Mouse (Mus musculus) T-helper 2 cell (primary cell): Measurements from ENCODE around the gene Gm21954.

ENCODE experiments used
- in situ Hi-C: fragments of 300-600 bp; cut with MboI, MseI; formaldehyde crosslinking; loops from one replicate; pipeline ENCODE4 v1.15.1; 2025; ENCODE audit warnings: high pct_unique_total_duplicates

Gene Gm21954

GRCm38 (mm10) chr3:55464226-55464625 is 7.8 kb downstream of the Gm21954 start:
- in situ Hi-C loops, result loop anchor here (5.0 kb wide), 1 partner anchor 42 kb away; no protein-coding TSS in a partner anchor

DNA sequence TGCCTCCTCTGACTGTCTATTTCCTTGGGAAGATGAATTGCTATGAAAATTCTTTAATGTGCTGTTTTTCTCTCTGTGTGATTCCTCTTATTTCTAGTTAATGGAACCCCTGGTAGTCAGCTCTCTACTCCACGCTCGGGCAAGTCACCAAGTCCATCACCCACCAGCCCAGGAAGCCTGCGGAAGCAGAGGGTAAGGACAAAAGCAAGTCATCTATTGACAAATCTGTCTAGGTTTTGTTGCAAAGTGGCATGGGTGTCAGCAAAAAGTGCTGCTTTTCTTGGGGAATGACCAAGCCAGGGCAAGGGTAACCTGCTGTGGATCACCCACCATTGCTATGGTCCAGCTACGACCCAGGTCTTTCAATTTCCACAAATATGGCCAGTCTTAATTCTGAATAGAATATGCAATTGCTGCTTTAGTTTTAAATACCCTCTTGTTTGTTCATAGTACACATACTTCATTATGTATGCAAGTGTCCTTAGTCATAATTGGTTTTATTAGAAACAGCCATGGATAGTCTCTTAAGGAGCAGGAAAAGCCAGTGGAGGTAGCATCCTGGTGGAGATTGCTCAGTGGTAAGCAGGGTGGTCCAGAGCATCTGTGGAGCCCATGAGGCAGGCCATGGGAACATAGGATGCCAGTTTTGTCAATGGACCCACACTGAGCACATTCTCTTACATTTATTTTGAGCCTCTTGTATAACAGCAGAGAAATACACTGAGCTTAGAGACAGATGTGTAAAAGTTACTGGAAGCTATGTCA is 8.9 kb downstream of the Gm21954 start:
- in situ Hi-C loops, result loop anchor here (5.0 kb wide), 1 partner anchor 41 kb away; no protein-coding TSS in a partner anchor

DNA sequence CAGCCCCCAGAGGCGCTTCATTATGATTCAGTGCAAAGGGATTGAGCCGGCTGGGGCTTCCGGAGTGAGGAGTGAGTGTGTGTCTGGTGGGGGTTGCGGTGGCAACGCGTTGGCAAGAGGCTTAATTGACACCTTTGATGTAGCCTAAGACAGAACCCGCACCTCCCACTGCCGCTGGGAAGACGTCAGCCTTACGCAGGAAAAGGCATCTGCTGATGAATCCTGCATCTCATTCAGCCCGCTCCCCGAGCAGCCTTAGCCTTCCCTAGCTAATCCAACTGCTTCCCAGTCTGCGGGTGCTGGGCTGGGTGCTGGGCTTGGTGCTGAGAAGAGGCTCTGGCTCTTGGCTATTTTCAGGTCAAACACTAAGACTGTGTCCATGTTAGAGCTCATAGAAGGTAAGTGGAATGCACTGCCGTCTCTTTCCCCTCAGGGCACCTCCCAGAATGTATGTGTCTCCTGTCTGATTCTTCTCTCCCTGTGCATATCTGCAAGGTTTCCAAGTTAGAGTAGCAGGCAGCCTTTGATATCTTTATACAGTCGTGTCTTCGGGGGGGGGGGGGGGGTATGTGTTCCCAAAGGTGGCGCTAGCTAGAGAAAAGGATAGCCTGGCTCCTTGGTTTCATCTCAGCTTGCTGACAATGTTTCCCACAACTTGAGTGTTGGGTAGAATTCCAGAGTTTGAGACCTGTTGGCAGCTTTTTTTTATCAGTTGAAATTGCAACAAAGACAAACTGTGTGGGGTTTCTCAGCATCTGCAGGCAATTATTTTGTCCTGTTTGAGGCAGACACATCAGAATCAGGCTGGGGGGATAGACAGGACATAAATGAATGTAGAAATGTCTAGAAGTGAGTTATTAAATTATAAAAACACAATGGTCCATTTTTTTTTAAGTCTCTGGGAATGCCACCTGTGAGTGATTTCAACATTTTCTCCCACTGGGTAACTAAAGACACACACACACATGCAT is 10.0 kb downstream of the Gm21954 start:
- in situ Hi-C loops, result loop anchor here (5.0 kb wide), 1 partner anchor 40 kb away; no protein-coding TSS in a partner anchor

- in situ Hi-C loops, result loop anchor here (5.0 kb wide), 1 partner anchor 39 kb away; no protein-coding TSS in a partner anchor
These were observed 10.9 kb downstream of the Gm21954 start for GRCm38 (mm10) chr3:55461092-55461491.

GRCm38 (mm10) chr3:55452464-55452863 is 19.5 kb downstream of the Gm21954 start:
- in situ Hi-C loops, result no loop called here

GRCm38 (mm10) chr3:55451877-55452276 is 20.1 kb downstream of the Gm21954 start:
- in situ Hi-C loops, result no loop called here

DNA sequence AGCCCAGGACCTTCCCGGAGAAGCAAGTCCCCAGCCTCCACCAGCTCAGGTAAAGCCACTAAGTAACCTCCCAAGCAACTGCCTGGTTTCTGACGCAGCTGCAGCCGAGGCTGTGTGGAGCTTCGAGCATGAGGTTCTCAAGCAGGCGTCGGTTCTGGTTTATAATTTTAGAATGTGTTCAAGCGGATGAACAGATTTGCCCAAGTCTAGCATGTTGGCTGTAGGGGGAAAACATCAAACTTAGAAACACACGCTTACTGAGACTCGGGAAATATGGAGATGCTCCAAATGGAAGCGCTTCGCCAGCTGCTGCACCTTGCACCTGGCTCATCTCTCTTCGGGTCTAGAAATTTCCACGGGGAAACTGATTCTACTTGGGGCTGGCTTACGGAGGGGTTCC is 21.0 kb downstream of the Gm21954 start:
- in situ Hi-C loops, result no loop called here

GRCm38 (mm10) chr3:55449148-55449547 is 22.9 kb downstream of the Gm21954 start:
- in situ Hi-C loops, result no loop called here

DNA sequence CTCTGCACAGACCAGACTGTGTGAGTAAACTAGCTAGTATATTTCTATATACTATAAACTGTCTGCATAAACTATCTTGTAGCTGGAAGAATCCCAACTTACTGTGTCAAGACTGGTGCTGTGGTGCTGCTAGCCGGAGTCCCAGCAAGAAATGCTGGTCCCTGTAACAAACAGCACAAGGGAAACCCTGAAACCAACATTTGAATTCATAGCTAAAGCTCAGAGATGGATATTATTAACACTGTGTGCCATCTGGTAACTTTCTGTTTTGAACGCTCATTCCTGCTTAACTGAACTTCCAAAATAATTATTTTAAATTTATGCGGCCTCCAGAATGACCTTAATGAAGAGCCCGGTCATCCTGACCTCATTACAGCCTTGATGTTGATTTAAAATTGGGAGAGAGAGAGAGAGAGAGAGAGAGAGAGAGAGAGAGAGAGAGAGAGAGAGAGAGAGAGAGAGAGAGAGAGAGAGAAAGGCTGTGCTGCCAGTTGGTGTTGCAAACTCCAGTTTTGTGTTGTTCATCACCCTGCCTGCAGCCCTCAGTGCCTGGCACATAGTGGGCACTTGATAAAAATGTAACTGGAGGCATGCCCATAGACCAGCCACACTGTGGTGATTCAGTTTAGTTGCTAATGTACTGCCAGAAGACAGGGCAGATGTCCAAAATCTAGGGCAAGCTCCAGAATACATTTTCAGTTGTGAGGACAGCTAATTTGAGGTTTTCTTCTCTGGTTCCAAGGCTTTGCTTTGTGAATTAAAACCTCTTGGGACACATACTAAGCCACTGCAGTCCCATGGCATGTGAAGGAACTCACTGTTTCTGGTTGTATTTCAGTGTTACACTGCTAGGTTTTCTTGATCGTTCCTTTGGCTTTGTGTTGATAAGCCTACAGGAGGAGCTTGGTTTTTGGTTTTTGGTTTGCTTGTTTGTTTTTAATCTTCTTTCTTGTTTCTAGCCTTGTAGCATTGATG is 24.2 kb downstream of the Gm21954 start:
- in situ Hi-C loops, result no loop called here

DNA sequence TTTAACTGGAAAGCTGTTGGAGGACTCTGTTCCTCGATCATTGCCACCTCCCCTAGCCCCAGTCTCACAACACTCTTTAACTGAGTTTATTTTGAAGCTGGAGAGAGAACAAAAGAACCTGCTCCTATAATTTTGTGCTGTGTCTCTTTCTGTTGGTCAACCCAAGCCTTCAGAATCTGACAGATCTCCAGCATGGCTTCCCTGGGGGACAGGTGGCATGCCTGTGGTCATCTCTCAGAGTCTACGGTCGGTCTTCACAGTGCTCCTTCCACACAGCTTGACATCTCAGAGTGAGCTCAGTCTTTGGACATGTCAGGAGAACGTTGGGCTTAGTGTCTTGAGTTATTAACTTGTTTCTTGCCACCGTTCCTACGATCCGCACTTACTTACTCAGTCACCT is 25.3 kb downstream of the Gm21954 start:
- in situ Hi-C loops, result no loop called here

- in situ Hi-C loops, result no loop called here
These were observed 28.3 kb downstream of the Gm21954 start for GRCm38 (mm10) chr3:55443725-55444124.

DNA sequence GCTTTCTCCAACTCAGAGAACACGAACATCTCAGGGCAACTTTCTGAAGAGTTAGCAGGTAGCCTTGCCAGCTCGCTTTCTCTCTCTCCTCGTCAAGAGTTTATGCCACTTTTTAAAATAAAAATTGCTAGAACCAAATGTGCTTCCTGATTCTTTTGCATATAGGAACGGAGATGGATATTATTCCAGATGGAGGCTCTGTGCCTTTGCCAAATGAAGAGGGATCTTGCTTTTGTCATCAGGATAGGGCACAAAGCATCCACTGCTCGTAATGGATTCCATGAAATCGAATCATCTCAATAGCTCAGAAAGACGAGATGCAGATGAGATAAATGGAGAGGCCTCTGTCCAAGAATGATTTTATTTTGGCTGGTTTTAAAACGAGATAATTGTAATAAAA is 28.7 kb downstream of the Gm21954 start:
- in situ Hi-C loops, result no loop called here

GRCm38 (mm10) chr3:55442012-55442645 is 29.9 kb downstream of the Gm21954 start:
- in situ Hi-C loops, result no loop called here

- in situ Hi-C loops, result no loop called here
These were observed 31.7 kb downstream of the Gm21954 start for GRCm38 (mm10) chr3:55440342-55440741.

DNA sequence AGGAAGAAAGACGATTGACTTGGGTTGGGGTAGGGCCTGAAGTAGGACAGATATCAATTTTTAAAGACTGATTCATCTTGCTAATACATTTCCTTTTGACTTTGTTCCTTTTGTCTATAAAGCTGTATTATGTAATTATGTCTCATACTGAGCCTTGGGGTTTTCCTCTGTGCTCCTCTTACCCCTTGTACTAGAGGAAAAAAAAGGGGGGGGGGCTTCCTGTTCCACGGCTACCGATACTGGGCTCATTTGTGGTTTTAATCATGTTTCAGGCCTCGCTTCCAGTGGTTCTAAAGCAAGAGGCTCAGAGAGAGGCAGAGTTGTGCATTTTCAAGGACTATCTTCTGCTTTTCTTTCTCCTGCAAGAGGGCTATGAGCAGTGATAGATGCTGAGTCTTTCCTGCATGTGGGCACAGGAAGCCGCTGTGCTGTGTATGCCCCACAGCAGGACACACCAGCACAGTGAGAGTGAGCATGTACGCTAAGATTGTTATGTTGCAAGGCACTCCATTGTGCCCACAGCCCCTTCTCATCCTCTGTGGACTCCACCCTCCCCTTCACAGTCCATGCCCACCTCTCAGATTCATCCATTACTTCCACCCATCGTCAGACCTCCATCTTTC is 33.1 kb downstream of the Gm21954 start:
- in situ Hi-C loops, result no loop called here

GRCm38 (mm10) chr3:55434276-55434675 is 37.7 kb downstream of the Gm21954 start:
- in situ Hi-C loops, result no loop called here

GRCm38 (mm10) chr3:55431223-55431622 is 40.8 kb downstream of the Gm21954 start:
- in situ Hi-C loops, result no loop called here

DNA sequence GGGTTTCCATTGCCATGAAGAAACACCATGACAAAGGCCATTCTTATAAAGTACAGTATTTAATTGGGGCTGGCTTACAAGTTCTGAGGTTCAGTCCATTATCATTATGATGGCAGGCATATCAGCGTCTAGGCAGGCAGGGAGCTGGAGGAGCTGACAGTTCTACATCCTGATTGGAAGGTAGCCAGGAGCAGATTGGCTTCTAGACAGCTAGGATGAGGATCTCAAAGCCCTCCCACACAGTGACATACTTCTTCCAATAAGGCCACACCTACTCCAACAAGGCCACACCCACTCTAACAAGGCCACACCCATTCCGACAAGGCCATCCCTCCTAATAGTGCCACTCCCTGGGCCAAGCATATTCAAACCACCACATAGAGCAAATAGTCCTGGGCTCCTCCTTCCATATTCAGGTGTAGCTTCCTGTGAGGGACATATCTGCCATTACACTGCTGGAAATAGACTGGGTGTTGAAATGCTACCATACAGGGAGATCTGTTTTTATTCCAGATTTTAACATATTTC is 41.9 kb downstream of the Gm21954 start:
- in situ Hi-C loops, result no loop called here

GRCm38 (mm10) chr3:55423640-55424397 is 48.2 kb downstream of the Gm21954 start:
- in situ Hi-C loops, result loop anchor here (5.0 kb wide), 1 partner anchor 38 kb away; no protein-coding TSS in a partner anchor
